Mouse (Mus musculus): ENCODE data around the gene Bfar. TPM values are rescaled to one million over a fixed set of nuclear protein-coding genes. Genes with fewer than 3 reads are reported as not detected.

Bfar gene
- 74.7 TPM for total RNA-seq (2023)

DNA sequence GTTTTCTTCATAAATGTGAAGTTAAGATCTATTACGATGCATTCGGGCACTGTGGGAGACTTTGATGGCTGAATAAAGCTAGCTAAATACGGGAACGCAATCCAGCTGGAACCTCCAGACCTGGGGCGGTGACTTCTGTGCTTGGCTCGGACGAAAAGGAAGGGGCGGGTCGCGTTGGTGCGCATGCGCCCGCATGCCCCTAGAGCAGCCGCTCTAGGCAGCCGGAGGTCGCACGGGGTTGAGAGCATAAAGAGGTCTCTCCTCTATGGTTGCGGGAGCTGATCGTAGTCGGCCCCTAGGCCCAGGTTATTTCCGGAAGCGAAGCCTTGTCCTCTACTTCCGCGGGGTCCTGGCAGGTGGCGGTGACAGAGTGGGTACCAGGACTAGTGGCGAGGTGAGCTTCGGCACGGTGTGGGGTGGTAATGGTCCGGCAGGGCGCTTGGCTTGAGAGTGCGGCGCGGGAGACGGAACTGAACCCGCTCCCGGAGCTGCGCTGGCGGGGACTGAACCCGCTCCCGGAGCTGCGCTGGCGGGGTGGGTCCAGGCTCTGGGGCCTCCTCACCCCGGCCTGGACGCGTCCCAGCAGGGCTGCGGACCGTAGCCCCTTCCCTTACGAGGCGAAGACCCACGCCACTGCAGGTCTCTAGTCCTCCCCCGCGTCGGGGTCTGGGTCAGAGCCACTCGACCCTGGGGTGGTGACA lies at the start of gene Bfar, which contains the start of gene 3110001I22Rik:
Bfar (plus strand) TSS at position 174 of the 701 bp plus-strand sequence.
3110001I22Rik (plus strand) TSS at position 245 of the 701 bp plus-strand sequence.

DNA sequence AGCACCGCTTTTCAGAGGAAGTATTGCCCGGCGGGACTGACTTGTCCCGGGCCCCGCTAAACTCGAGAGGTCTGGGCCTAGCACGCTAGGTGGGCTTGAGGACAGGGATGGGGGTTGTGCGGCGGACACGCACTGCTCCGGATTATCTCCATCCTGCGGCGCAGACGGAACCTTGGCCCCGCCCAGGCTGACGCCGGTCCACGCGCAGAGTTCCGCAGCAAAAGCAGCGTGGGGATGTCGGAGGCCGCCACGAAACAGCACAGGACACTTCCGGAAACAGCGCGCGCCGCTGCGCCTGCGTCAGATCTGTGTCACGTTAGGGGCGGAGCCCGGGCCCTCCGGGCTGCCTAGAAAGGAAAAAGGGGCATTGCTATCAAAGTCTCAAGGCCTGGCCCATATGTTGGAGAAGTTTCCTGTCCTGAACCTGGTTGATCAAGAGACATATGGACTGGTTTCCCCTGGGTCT lies 3.7 kb upstream of the Bfar start, which contains the start of gene Parn:
Parn (minus strand) TSS at position 293 of the 466 bp plus-strand sequence.

DNA sequence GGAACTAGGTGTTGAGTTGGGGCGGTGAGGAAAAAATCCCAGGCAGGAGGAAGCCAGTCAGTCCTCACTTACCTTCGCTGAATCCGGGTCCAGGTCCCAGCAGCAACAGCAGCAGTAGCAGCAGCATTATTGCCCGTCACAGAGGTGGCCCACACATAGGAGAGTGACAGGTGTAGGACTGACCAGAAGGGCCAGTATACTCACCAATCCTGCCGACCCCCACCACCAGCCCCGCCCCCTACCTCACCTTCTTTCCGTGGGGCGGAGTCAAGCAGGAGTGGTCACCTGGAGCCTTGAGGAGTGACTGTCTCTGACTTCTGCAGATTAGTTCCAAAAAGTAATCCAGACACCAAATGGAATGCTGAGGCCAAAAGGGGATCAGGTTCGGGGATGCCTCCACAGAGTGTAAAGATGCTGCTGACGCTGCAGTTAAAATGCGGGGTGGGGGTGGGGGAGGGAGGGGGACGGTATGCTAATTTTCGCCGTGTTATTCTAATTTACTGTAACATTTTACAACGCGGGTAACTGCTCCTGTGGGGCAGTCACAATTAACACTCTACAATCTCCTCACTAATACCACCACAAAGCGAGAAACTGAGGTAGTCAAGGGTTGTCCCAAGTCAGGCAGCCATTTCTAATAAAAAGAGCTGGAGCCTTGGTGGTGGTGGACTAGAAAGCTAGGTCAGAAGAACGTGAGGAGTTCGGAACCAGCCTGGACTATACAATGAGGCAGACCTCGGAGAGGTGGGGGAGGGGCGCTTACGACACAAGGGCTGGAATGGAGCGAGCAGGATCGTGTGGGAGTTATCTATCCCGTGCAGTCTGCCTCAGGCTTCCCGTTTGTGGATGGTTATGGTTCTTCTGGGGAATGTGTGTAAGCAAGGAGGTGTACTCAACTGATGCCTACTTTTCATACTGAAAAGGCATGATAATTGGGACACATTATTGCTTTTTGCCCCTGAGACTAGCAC lies 58.9 kb downstream of the Bfar start, which contains the start of gene Pla2g10:
Pla2g10 (minus strand) TSS at position 699 of the 971 bp plus-strand sequence.

Other genes starting within 250 kb of the Bfar start
- 35.7 TPM for gene Parn, start 3.7 kb upstream of the Bfar start, total RNA-seq (2023)
- 28.8 TPM for gene 3110001I22Rik, start 71 bp downstream of the Bfar start, total RNA-seq (2023)
- not detected for gene Pla2g10, start 59.1 kb downstream of the Bfar start, total RNA-seq (2023)
- gene Rrn3, start 108.8 kb downstream of the Bfar start, total RNA-seq (2023) = 34.4 TPM
- gene Ntan1, start 147.0 kb downstream of the Bfar start, total RNA-seq (2023) = 72.1 TPM
- 65.8 TPM for gene Pdxdc1, start 231.3 kb downstream of the Bfar start, total RNA-seq (2023)
- gene Mpv17l, start 231.3 kb downstream of the Bfar start, total RNA-seq (2023) = 0.70 TPM

All from CD8-positive naive resting alpha-beta T cell, adult 57 days (primary cell).